Mouse (Mus musculus): ENCODE results near the gene Zfhx3.

- no peak for TF ChIP-seq CTCF (IDR thresholded peaks at IDR 0.05)
- no peak for TF ChIP-seq EP300 (IDR thresholded peaks at IDR 0.05)
Measured at GRCm38 (mm10) chr8:108104471-108105098, 162.1 kb downstream of the Zfhx3 start.
